Mouse (Mus musculus) brain, embryonic 14.5 days (tissue): ENCODE data around the gene Dhx9. TPM values are rescaled to one million over a fixed set of nuclear protein-coding genes. Genes with fewer than 3 reads are reported as not detected.
A peak's percentile ranks its signal among the peaks of the same experiment; 100 is the strongest.
"Not testable (repeated sequence)": the region's sequence is repeated elsewhere in the genome, so short reads cannot be mapped to it uniquely, and the experiment has no call there.

Experiments used
- DNase-seq: peaks from one replicate; pipeline ENCODE4 v3.0.0-alpha.2; 2011; ENCODE audit warnings: low read depth
- CTCF ChIP-seq: fragments of 200-500 bp; IDR thresholded peaks from 2 replicates; pipeline ENCODE4 v1.5.1; 2012; ENCODE audit warnings: inconsistent platforms, mild to moderate bottlenecking, moderate library complexity, borderline replicate concordance; ENCODE audit not compliant: insufficient read depth, insufficient read length; ENCODE audit errors: extremely low read depth
- POLR2A ChIP-seq: fragments of 200-500 bp; IDR thresholded peaks from 2 replicates; pipeline ENCODE4 v1.6.1; 2012; ENCODE audit warnings: mild to moderate bottlenecking, inconsistent platforms, borderline replicate concordance; ENCODE audit not compliant: poor library complexity, insufficient read depth, insufficient read length, severe bottlenecking; ENCODE audit errors: extremely low read depth
- polyA plus RNA-seq: library from polyadenylated mRNA; depleted of rRNA; stranded (reverse); fragments of >200 nt; gene quantifications from 2 replicates; pipeline ENCODE4 v1.2.3, GENCODE M21; 2012; rRNA removed

Dhx9 gene
- polyA plus RNA-seq, result 119 and 142 TPM in 2 replicates

DNA sequence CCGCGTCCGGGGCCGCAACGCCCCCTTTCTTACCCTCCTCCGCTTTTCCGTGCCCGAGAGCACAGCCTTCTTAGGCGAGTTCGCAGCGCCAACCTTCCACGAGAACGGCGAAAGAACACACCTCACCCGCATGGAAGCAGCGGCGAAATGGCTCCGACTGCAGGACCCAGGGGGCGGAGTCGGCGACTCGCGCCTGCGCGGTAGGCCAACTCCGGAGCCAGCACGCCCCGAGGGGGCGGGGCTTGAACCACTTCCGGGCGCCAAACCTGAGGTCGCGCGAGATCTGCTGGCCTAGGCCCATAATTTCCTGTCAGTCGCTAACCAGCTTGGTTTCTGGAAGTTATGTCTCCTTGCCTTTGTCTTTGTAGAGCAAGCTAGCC is at the start of gene Dhx9:
Dhx9 (minus strand) TSS at position 161 of the 380 bp plus-strand sequence.
- DNase-seq, result peak; percentile 98
- TF ChIP-seq POLR2A (peak; percentile 91), CTCF (no peak)

DNA sequence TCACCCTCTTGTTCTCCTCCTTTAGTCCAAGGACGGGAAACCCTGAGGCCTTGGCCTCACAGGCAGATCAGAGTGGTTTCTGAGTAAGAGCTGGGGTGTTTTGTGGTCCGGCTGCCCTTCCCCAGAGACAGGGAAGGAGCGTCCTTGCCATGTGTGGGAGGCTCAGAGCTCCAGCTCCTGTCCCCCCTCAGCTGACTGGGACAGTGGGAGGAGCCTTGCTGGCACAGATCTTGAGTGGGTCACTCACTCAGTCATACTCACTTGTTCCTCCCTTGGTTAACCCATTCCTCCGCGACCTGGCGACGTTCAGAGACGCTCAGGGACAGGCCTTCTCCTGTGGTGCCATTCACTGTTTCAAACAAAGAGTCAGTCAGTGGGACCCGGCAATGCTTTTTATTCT is 48.2 kb upstream of the Dhx9 start:
- peak; percentile 53 for DNase-seq
- no peak for TF ChIP-seq POLR2A
- TF ChIP-seq CTCF, result no peak

DNA sequence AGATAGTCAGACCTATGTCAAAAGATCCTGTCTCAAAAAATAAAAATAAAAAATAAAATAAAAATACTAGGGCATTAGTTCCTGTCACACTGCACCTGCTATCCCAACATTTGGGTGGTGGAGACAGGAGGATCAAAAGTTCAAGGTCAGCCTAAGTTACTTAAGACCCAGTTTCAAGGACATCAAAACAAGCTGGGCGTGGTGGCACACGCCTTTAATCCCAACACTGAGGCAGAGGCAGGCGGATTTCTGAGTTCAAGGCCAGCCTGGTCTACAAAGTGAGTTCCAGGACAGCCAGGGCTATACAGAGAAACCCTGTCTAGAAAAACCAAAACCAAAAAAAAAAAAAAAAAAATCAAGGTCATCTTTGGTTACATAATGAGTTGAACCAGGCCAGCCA is 45.4 kb upstream of the Dhx9 start:
- not testable (repeated sequence) for DNase-seq

DNA sequence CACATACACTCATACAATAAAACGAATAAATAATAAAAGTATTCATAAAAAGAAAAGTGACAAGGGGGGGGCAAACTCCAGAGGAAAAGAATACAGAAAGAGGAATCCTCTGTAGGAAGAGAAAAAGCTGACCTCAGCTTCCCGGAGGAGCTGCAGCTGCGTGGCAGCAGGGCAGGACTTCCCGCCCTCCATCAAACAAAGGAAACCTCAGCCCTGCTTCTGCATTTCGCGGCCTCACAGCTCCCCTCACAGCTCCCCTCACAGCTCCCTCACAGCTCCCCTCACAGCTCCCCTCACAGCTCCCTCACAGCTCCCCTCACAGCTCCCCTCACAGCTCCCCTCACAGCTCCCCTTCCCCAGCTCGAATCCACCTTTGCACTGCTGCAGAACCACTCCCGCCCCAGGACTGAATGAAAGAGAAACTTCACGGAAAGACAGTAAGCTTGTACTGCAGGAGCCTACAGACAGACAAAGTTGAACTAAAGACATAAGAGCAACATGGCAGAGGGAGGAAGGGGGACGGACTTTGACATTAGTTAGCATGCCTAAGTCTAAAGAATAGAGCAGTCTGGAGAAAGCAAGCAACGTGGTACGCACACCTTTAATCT is 44.9 kb upstream of the Dhx9 start:
- peak; percentile 86 for DNase-seq
- TF ChIP-seq POLR2A, result peak; percentile 15; the same call in 1 of the 2 replicates
- no peak for TF ChIP-seq CTCF

DNA sequence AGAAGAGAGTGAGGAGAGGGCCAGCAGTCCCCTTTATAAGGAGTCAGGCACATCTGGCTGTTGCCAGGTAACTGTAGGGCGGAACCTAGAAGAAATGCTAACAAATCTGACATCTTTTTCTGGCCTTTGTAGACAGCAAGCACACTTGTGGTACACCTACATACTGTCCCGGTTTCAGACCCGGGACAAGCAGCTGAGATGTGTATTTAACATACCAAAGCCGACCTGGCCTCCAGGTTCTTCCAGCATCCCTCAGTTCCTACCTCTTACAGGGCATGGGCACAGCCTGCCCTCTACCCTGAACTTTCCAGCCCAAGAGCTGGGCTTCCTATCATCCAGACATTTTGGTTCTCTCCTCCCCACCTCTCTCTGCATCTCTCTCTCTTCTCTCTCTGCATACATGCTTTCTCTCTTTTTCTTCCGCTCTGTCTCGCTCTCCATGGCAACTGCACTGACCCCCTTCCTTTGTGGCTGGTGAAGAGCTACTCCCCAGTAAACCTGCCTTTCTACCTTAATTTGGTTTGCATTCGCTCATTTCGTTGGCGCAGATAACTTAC is 44.3 kb upstream of the Dhx9 start:
- TF ChIP-seq CTCF (no peak), POLR2A (no peak)
- DNase-seq, result peak; percentile 76

DNA sequence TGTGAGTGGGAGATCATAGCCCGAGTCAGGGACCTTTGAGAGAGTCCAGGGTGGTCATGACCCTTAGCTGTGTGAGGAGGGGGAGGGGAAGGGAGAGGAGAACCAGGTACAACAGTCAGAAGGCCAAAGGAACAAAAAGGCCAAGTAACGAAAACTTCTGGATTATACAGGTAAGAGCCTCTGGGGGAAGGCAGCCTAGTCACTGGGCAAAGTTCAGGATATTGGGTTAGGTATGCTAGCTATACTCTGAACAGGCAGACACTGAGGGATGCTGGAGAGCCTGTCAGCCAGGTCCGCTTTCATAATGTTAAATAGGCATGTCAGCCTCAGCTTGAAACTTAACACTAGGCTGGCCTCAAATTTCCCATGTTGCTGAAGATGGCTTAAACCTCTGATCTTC is 34.7 kb upstream of the Dhx9 start:
- no peak for TF ChIP-seq POLR2A
- TF ChIP-seq CTCF, result no peak
- no peak for DNase-seq

DNA sequence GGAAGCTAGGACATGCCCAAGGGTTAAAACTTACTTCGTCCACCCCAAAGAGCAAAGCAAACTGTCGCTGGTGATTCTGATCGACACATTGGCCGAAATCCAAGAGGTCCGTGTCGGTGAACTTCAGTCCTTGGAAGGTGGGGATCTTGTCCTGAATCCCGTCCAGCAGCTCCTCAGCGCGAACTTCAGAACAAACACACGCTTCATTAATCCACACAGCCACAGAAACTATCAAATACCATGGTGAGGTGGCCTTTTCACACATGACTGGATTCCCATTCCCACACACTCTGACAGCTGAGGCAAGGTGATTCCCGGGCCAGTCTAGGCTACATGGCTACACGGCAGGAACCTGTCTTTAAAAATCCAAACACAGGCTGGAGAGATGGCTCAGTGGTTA is 27.9 kb upstream of the Dhx9 start:
- no peak for DNase-seq

DNA sequence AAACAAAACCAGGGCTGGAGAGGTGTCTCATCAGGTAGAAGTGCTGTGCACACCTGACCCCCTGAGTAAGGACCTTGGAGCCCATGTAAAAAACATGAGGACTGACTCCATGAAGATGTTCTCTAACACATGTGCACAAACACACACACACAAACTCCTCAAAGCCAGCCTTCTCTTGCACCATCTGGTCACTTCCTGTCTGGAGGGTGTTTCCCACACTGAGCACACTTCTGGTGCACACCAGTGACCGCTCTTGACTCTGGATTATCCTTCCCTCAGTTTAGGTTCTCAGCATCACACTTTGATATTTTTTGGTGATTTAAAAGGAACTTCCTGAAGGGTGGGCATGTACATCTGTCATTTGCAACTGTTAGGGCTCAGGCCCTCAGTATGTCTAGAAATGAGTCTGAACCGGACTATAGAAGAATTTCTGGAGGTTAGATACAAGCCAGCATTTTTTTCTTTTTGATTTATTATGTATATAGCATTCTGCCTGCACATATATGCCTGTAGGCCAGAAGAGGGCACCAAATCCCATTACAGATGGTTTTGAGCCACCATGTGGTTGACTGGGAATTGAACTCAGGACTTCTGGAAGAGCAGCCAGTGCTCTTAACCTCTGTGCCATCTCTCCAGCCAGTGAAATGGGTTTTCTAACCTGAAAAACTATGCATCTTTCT is 23.0 kb upstream of the Dhx9 start:
- TF ChIP-seq POLR2A (no peak), CTCF (no peak)
- DNase-seq, result no peak

More for the DNA sequence above, 27.9 kb upstream of the Dhx9 start:
- TF ChIP-seq POLR2A, result no peak
- TF ChIP-seq CTCF, result no peak

DNA sequence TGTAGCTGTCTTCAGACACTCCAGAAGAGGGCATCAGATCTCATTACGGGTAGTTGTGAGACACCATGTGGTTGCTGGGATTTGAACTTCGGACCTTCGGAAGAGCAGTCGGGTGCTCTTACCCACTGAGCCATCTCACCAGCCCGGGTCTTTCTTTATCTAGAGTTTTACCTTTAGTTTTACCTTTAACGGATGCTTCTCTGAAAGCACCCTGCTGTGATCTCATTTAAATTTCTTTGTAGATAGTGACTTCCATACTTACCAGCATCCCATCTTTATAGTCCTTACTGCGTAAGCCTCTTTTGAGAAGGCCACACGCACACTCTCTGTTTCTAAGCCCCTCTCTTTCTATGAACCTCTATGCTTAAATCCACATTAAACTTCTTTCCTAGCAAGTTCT is 22.1 kb upstream of the Dhx9 start:
- not testable (repeated sequence) for DNase-seq

DNA sequence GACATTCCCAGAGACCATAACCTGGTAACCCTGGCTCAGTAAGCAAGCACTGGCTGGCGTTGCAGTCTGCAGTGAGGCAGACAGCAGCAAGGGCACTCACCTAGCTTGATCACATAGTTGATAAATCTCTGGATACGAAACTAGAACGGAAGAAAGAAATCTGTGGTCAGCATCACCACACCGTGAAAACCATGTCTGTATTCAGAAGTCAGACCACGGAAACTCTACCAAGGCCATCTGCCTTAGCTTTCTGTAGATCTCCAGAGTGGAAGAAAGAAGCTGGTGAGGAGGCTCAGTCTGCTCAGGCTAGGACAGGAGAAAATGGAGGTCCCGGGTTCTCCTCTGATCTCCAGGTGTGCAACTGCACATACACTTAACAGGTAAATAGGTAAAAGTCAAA is 21.6 kb upstream of the Dhx9 start:
- TF ChIP-seq POLR2A, result no peak
- no peak for TF ChIP-seq CTCF
- no peak for DNase-seq

DNA sequence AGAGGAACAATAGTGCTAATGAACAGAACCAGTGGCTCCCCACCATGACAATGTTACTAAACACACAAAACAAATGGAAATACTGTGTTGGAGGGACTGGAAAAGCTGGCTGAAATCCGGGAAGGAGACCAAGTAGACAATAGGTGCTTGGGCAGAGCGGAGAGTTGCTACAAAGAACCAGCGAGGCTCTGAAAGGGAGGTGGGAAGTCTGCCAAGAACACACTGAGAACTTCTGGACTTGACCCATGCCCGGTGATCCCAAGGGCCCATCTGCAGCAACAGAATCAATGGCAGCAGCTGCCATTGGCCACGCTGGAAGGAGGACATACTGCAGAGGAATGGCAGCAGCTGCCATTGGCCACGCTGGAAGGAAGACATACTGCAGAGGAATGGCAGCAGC is 18.8 kb upstream of the Dhx9 start:
- TF ChIP-seq CTCF (no peak), POLR2A (no peak)

DNA sequence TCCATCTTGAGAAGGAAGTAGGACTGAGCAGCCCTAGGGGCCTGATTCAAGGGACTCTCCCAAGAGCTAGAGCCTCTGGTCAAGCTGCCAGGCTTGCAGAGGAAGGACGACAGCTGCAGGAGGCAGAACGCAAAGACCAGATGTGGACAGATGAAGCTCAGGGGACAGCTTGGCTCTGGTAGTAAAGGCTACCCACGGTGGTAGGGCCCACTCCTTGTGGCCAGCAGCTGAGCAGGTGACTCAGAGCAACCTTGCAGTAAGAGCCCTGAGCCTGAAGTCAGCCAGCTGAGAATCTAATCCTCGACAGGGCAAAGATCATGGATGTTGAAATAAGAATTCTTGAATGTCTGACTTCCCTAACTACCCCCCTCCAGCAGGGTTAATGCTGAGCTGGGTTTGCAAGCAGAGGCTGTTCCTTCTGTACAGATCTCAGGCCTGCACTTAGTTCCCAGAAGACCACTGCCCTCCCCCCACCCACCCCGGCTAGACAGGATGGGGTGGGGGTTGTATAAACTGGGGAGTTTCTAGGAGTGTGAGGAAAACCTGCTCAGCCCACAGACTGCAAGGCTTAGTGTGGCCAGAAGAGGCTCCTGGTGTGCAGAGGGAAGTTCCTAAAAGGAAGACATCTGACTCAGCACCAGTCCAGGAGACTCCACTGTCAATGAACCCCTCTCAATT is 14.3 kb upstream of the Dhx9 start:
- no peak for TF ChIP-seq POLR2A
- no peak for TF ChIP-seq CTCF
- DNase-seq, result no peak

More for the DNA sequence above, 18.8 kb upstream of the Dhx9 start:
- peak; percentile 91 for DNase-seq

DNA sequence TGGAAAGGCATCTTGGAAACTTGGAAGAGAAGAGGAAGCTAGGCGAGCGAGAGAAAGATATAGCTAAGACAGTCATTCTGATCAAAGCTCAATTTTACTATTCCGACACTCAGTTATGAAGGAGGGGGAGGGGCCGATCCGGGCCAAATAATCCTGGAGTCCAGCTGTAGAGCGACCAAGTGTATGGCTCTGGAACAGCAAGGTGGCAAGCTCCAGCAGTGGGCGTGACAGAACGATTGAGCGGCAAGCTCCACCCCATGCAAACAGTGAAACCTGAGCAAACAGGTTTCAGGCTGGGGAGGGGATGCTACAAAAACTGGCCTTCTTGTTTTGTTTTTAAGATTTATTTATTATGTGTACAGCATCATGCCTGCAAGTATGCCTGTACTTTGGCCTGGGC is 12.6 kb upstream of the Dhx9 start:
- no peak for TF ChIP-seq CTCF
- no peak for TF ChIP-seq POLR2A
- no peak for DNase-seq
